Mouse (Mus musculus) induced T-regulatory cell, adult 2 months (primary cell): Measurements from ENCODE around the gene Gna14.
A peak's percentile ranks its signal among the peaks of the same experiment; 100 is the strongest.

Source experiments
- DNase-seq: peaks from one replicate; pipeline ENCODE4 v3.0.0-alpha.2; 2012; ENCODE audit warnings: low read depth

Gna14 gene

DNA sequence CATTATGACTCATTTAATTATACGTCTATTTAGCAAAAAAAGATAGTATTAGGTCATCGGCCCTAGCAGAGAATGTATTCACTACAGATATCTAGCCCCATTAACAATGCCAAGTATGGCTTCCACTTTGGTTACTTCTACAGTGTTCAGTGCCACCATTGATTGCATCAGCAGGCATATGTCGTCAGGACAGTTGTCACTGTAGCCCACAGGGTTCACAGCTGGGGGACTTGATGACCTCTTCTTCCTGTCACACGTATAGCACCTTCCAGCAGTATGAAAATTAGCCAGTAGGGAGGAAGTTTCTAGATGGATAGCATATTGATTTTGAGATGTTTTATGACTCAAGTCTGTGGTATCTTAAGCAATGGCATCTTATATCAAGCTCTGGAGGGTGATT, 78.6 kb downstream of the Gna14 start:
- no peak for DNase-seq

DNA sequence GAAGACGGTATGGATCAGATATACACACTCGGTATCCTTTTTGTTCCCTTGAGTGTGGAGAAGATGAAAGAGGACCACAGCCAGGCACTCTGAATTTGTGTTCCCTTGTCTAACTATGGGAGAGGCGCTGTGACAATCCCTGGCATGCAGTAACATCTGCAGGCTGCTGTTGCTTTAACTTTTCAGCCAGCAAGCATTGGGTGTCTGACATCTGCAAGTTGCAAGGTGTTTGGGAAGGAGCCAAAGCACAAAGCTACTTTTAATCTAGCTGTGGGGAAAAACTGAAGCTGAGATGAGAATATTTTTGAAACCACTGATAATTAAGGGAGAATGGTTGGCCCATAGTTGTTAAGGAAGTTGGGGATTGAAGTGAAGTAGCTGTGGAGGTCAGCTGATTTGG, 83.0 kb downstream of the Gna14 start:
- DNase-seq: no peak

DNA sequence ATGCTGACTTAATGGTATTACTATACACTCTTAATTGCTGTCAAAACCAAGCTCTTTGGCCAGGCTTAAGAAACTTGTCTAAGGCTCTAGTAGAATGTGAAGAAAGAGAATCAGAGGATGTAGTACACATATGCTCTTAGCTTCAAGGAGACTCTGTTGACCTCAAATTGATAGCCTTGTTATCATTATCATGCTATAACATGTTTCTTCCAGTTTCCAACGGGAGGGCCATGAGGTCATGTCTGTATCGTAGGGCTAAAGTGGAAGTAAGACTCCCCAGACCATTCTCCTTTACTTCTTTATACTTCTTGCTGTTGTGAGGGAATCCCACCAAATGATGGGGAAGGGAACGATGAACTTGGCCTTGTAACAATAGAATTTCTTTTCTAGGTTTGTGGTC, 85.0 kb downstream of the Gna14 start:
- DNase-seq: no peak

DNA sequence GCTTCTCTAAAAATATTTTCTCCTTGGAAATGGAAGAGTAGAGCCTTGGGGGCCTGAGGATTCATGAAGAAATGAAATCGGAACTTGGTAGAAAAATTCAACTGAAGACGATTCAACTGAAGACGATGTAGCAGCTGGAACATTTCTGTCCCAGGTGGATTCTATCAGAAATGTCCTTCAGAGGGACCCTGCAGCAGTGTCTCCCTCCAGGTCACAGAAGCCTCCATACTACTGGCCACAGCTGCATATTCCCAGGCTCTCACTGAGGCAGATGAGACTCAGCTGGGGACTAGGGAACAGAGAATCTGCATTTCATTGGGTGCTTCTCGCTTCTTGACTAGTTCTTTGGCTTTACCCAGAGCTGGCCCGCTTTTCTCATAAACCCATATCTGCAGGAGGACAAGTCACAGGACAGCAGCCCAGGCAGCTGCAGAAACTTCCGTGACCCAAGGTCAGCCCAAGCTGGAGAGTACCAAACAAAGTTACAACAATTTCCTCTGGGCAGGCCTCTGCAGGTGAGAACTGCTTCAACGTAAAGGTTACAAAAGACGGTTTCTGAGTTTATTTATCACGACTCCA, 90.8 kb downstream of the Gna14 start:
- DNase-seq: no peak

DNA sequence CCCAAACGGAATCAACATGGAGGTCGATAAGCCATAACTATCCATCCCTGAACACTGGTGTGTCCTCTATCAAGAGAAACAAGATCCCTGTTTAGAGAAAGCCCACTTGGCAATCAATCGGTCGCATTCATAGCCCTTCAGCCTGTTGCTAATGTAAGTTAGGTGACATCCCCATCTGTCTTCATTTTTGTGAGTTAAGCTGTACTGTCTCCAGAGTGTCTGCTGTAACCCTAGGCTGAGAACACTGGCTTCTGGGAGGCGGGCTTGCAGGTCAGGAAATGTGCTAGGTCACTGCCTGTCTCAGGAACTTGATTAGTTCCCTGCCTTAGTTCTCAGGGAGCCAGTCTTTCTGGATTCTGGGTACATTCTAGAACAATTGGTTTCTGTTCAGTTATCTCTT, 91.5 kb downstream of the Gna14 start:
- no peak for DNase-seq

DNA sequence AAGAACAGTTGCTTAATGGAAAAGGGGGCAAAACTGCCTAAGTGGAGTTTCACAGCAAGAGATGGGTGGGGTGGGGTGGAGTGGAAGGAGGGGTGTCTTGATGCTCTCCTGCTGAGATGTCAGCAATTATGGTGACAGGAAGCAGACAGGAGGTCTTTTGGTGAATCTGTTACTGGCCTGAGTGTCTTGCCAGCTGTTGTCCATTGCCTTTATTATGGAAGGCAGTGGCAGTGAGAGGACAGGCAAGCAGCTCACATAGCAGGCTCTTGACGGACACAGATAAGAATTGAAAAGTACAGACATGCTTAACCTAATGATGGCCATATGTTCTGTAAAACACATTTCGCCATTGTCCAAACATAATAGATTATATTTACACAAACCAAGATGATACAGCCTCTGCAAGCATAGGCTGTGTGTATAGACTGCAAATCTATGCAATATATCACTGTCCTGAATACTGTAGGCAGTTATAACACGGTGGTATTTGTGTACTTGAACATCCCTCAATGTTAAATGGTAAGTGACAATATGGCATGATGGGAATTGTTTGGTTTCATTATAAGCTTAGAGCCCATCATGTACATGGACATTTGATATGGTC, 92.8 kb downstream of the Gna14 start:
- no peak for DNase-seq

DNA sequence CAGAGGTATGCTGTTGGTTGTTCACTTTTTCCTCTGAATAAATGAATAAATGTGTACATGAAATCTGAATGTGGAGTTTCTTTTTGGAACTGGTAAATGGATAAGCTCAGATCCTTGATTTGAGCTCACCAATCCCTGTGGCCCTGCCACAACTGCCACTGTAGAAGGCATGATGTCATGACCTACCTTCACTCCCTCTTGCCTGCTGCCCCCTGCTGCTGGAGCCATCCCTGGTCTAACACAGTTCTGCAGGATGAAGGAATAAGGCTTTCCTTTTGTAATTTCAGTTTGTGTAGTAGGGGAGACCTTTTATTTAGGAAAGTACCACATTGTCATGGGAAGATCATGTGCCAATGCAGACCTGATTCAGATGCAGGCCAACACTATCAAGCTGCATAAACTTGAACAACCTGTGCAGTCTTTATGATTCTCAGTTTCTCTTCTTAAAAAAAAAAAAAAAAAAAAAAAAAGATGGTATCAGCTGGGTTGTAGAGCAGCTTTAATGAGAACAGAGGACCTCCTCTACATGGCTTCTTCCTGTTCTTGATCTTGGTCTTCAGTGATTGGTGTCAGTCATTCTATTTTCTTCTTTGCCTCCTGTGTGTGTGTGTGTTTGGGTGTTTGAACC, 93.8 kb downstream of the Gna14 start:
- peak; percentile 14 for DNase-seq

DNA sequence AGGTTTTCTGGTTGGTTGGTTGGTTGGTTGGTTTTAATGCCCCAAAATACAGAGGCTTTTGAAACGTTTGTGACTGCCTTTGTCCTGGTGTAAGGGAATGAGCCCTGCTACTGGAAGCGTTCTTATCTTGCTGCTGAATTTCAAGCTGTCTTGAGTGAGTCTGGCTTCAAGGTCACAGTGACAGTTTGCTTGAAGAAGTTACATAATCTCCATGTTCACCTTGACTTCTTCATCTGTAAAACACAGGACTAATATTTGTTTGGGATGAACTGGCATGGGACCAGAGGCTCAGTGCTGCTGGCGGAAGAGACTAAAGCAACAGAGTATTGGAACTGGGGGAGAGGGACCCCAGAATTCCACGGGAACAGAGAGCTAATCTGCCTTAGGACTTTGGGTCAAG, 94.4 kb downstream of the Gna14 start:
- no peak for DNase-seq

DNA sequence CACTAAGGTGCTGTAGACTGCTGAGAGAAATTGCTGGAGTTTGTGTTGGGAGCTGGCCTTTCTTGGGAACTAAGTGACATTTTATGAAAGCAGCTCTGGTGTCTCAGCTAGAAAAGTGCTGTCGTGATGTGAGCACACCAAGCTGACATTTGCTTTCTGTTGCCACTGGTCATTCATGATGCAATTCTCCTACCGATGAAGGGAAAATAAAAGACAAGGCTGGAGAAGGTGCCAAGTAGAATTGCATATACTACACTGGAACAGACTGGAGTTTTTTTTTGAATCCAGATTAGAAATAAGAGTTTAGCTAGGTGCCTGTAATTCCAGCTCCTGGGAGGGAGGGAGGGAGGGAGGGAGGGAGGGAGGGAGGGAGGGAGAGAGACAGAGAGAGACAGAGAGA, 98.7 kb downstream of the Gna14 start:
- no peak for DNase-seq

DNA sequence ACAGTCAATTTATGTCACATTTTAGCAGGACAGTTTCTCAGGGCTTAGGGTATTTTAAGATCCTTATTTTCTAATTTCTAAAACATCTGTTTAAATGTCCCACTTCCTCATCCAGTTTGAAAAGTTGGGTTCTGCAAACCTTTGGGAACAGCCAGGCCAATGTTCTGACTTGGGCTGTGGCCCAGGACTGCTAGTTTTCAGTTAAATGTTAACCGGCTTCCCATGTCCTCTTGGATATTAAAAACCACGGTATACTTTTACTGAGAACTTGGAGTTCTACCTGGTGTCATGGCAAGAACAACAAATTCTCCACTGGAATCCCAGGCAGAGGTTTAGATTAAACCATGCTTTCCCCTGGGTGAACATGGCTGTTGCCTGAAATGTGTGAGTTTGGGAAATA, 102.9 kb downstream of the Gna14 start:
- no peak for DNase-seq

DNA sequence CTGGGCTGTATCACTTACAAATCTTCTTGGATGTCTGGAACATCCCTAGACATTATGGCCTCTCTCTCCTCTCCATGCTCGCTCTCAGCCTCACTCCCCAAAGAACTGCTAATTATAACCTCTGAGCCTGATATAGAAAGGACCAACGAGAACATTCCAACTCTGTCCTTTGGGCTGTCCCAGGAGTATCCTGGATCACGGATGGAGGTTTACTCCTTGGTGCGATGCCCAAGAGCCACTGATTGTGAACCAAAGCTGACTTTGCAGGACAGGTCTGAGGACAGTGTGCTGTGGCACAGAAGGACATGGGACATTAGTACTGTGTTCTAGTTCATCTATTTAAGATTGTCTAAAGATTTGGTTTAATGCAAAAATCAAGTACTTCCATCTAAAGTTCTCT, 108.1 kb downstream of the Gna14 start:
- no peak for DNase-seq

DNA sequence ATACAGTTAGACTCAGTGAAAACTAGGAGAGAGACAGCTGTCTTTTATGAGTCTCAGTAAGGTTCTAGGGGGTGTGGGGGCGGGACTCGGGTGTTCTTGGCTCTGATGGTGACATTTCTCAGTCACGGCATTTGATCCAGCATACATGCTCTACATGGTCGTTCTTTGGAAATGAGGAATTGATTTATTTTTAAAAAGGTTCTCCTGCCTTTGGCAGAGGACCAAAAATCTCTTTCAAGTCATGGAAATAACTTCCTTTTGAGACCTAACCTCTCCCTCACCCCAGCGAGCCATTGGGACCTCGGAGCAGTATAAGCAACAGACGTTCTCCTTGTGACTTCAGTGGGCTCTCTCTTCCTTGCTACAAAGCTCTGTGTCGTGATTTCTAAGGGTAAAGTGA, 121.4 kb downstream of the Gna14 start:
- no peak for DNase-seq

DNA sequence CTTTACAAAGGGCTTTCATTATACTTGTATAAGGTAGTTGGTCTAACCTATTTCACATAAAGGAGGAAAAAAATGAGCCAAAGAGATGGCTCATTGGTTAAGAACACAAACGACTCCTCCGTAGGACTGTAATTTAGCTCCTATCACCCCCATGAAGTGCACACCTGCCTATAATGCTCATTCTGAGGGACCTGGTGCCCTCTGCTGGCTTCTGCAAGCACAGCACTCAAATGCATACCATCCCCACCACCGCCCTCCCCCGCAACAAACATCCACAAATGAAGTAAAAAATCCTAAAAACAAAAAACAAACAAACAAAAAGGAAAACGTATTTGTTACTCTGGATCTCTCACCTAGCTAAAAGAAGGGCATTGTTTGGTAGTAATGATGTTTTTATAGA, 122.4 kb downstream of the Gna14 start:
- DNase-seq: peak; percentile 53

DNA sequence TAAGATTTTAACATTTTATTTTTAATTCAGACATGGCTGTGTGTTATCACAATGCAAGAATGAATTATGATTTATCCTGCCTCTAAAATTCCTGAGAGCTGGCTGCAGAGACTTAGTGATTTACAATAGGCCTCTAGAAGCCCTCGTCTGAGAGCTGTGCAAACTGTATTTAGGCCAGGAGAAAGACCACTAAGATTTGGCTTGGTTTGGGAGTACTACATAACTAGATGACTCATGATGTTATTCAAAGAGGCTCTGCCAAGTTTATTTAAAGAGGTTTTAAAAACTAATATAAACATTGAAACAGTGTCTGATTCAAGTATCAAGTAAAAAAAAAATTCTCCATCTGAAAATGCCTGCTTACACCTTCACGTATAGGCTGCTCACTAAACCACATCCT, 123.0 kb downstream of the Gna14 start:
- no peak for DNase-seq

DNA sequence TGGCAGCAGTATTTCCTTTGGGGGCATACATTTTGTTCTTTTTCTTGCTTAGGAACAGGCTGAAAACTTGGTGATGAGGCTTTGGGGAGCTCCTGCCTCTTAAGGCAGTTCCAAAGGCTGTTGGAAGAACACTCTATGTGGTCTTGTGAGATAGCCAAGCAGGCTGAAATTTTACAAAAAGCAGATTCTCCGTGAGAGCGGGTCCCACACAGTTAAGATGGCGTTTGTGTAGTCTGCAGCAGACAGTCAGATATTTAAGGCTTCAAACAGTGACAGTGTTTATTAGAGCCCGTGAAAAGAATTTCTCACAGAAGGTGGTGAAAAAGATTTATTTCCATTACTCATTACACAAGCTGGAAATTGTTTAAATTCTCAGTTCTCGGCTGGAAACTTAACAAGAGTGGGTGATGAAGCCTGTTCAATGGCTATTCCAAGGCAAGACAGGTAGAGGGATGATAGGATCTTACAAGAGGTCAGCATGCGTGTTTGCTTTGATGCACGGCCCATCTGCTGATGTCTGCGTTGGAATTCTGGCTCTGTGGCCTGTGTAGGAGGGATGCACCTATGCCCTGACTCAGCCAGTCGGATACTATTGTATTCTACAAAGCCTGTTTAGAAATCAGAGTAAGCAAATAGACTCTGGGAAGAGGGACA, 123.8 kb downstream of the Gna14 start:
- no peak for DNase-seq

DNA sequence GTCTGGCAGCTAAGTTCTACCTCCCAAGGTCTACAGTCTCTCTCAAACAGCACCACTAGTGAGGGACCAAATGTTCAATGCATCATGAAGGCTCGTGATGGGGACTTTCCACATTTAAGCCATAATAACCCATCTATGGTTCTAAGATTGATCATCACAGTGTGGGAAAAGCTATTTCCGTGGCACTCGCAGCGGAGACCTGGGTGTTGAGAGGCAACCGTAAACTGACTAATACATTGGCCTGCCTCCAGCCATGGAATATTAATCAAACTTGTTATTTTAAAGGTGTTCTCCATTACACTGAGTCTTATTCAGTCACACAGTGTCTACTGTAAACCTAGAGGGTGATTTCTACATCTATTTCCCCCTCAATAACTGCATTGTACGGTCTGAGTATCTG, 127.1 kb downstream of the Gna14 start:
- no peak for DNase-seq

DNA sequence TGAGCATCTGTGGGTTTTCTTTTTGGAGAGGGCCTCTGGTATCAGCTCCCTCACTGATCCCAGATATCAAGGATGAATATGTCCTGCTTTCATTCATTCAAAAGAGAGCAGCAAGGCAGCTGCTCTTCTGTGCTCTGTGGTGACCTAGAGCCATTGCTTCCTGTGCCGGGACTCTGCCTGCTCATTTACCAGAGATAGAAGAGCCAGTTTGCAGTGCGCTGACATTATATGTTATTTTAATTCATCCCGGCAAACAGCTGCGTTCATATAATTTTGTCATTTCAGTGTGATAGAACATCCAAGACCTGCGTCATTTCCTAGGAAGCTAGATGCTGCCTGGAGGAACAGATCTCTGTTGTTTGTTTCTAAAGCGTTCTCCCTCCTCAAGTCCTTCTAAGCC, 141.2 kb downstream of the Gna14 start:
- DNase-seq: no peak

DNA sequence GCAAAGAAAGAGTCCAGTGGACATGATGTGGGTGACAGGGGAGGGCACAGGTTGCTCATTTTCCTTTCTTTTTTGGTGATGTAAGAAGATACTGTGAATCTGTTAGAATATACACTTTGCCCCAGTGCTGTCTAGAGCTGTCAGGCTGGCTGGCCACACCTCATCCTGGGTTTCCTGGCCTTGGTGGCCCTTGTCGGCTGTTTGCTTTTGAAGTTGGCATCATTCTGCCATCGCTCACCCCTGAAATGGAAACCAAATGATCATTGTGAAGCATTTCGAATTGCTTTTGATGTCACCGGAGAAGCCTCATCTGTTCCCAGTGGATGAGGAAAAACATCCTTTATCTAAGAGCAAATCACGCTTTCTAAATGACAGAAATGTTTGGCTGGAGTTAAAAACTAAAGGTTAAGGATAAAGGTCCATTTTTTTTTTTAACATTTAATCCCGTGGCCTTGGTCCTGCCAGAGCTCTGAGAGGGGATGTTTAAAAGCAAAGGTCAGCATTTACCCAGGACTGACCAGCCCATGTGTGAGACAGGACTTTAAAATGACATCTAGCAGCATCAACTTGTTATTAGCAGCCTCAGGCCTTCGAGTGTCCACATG, 144.2 kb downstream of the Gna14 start:
- DNase-seq: no peak

DNA sequence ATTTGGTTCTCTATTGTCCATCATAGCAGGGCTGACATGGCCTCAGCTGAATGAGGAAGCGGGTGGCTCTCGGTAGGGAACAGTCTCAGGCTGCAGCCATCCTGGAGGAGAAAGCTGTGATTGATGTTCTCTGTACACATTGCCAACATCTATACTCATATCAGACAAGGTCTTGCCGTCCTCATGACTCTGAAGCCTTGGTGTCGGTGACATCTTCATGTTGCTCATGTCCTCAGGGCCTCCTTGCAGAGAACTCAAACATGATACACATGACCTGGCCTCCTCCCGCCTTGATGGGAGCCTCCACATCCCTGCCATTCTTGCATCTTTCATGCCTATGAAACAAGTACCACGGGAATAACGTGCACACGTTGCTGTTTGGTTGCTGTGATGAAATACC, 144.9 kb downstream of the Gna14 start:
- no peak for DNase-seq

DNA sequence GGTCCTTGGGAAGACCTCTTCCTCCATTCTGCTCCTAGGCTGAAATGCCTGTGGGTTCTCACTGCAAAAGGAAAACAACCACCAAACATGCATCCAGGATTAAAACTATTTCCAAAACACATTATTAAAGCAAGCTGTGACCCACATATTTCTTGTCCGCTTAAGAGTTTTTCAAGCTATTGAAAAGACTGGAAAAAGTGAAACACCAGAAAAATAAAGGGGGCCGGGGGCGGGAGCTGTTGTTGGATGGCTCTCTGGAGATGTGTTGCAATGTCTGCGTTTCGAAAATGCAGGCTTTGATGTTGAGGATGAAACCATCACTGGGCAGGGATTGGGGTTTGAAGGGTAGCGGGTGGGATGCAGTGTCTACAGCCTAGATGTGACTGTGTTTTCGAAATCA, 149.0 kb downstream of the Gna14 start:
- DNase-seq: no peak

DNA sequence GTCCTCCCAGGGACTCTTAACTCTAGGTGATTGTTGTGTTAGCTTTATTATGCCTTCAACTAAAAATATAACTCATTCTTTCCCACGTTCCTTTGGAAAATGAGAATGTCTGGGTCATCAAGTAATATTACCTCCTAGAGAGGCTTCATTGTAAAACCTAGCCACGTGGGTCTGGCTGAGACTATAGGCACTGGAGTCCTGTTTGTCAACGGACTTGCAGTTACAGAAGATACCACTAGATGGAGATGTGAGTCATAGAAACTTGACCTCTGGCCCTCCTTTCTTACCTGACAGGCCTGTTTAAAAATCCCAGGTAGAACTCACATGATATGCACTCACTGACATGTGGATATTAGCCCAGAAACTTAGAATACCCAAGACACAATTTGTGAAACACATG, 149.8 kb downstream of the Gna14 start:
- DNase-seq: peak; percentile 74

DNA sequence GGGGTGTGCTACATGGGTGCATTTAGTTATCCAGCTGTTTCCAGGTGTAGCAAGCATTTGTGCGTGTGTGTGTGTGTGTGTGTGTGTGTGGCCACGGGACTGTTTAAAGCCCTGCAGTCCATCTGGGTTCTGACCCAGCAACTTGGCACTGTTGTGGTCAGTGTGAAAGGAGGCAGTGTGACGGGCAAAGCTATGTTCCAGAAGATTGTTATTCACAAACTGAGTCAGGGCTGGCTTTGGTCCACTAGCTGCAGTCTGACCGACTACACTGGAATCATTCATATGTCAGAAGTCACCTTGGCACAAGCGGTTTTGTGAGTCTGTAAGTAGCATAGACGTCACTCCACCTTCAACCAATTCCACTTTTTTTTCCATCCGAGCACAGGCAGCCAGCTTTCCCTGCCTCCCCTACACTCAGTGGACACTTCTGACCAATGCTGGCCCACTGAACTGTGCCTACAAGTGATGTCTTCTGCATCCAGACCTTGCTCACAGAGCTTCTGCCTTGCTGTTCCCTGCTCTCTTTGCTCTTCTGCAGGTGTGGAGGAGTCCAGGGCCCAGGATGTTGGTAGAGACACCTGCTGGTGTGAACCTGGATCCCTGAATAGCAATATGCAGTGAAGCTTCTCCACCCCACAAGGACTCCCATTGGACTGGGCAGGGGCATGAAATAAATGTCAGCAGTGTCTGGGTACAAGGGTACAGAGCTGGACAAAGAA, 157.9 kb downstream of the Gna14 start:
- no peak for DNase-seq

DNA sequence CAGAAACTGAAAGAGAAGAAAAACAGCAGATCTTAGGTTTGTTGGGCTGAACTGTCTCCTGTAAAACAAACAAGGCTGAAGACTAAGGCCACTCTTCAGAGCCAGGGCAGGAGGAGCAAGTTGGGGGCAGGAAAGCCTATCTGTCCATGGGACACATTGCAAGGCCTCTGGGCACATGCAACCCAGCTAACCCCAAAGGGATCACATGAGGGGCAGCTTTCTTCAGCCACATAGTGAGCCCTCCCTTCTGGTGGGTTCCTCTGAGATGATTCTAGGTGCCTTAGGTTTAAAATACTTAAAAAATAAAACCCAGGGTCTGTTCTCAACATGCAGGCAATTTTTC, 158.4 kb downstream of the Gna14 start:
- DNase-seq: no peak
